Mouse (Mus musculus): Measurements from ENCODE around the gene Mkrn2os. TPM values are rescaled to one million over a fixed set of nuclear protein-coding genes. Genes with fewer than 3 reads are reported as not detected.
"Not testable (repeated sequence)": the region's sequence is repeated elsewhere in the genome, so short reads cannot be mapped to it uniquely, and the experiment has no call there.

The Mkrn2os gene
- 116 and 141 TPM in 2 replicates for polyA plus RNA-seq (2012; rRNA removed)

- DNase-seq (ENCODE audit: low read depth, low spot score): peak; percentile 92
- 21% methylated on average over 5 of the region's 5 CpGs for WGBS
Measured at GRCm38 (mm10) chr6:115592458-115592857, at the start of gene Mkrn2os. Mkrn2os (minus strand) TSS chr6:115592576.

GRCm38 (mm10) chr6:115638188-115638587 lies 45.8 kb upstream of the Mkrn2os start:
- 95% methylated on average over 7 of the region's 7 CpGs for WGBS
- DNase-seq (ENCODE audit: low read depth, low spot score): not testable (repeated sequence)

- 38% methylated on average over 2 of the region's 2 CpGs for WGBS
Measured at GRCm38 (mm10) chr6:115634015-115634414, 41.6 kb upstream of the Mkrn2os start.

GRCm38 (mm10) chr6:115631056-115631795 lies 38.9 kb upstream of the Mkrn2os start:
- 88% methylated on average over 3 of the region's 3 CpGs for WGBS
- DNase-seq (ENCODE audit: low read depth, low spot score): no peak

More at GRCm38 (mm10) chr6:115634015-115634414, 41.6 kb upstream of the Mkrn2os start:
- no peak for DNase-seq (ENCODE audit: low read depth, low spot score)

GRCm38 (mm10) chr6:115626121-115626520 lies 33.7 kb upstream of the Mkrn2os start:
- no peak for DNase-seq (ENCODE audit: low read depth, low spot score)
- WGBS: 75% methylated on average over 5 of the region's 5 CpGs

- DNase-seq (ENCODE audit: low read depth, low spot score): no peak
- WGBS: 62% methylated on average over 1 of the region's 1 CpGs
Measured at GRCm38 (mm10) chr6:115620942-115621341, 28.6 kb upstream of the Mkrn2os start.

GRCm38 (mm10) chr6:115619818-115620217 lies 27.4 kb upstream of the Mkrn2os start:
- no peak for DNase-seq (ENCODE audit: low read depth, low spot score)
- 80% methylated on average over 10 of the region's 10 CpGs for WGBS

- 72% methylated on average over 3 of the region's 3 CpGs for WGBS
- DNase-seq (ENCODE audit: low read depth, low spot score): no peak
Measured at GRCm38 (mm10) chr6:115615983-115616382, 23.6 kb upstream of the Mkrn2os start.

- DNase-seq (ENCODE audit: low read depth, low spot score): no peak
Measured at GRCm38 (mm10) chr6:115613793-115614192, 21.4 kb upstream of the Mkrn2os start.

- DNase-seq (ENCODE audit: low read depth, low spot score): no peak
- 92% methylated on average over 5 of the region's 5 CpGs for WGBS
Measured at GRCm38 (mm10) chr6:115610301-115610700, 17.9 kb upstream of the Mkrn2os start.

GRCm38 (mm10) chr6:115609121-115609520 lies 16.7 kb upstream of the Mkrn2os start:
- no peak for DNase-seq (ENCODE audit: low read depth, low spot score)
- 75% methylated on average over 3 of the region's 3 CpGs for WGBS

GRCm38 (mm10) chr6:115607429-115607828 lies 15.1 kb upstream of the Mkrn2os start:
- 74% methylated on average over 4 of the region's 4 CpGs for WGBS
- no peak for DNase-seq (ENCODE audit: low read depth, low spot score)

- WGBS: 87% methylated on average over 1 of the region's 1 CpGs
- no peak for DNase-seq (ENCODE audit: low read depth, low spot score)
Measured at GRCm38 (mm10) chr6:115606461-115606860, 14.1 kb upstream of the Mkrn2os start.

- WGBS: under 1% methylated on average over 54 of the region's 61 CpGs
- DNase-seq (ENCODE audit: low read depth, low spot score): peak; percentile 38
Measured at GRCm38 (mm10) chr6:115601715-115602523, 9.5 kb upstream of the Mkrn2os start, which contains the start of gene Mkrn2. Mkrn2 (plus strand) TSS chr6:115601902.

- 70% methylated on average over 4 of the region's 4 CpGs for WGBS
- DNase-seq (ENCODE audit: low read depth, low spot score): no peak
Measured at GRCm38 (mm10) chr6:115601322-115601714, 8.9 kb upstream of the Mkrn2os start.

- DNase-seq (ENCODE audit: low read depth, low spot score): no peak
- WGBS: 66% methylated on average over 3 of the region's 3 CpGs
Measured at GRCm38 (mm10) chr6:115595667-115596066, 3.3 kb upstream of the Mkrn2os start.

- DNase-seq (ENCODE audit: low read depth, low spot score): no peak
- 78% methylated on average over 3 of the region's 3 CpGs for WGBS
Measured at GRCm38 (mm10) chr6:115594463-115594862, 2.1 kb upstream of the Mkrn2os start.

GRCm38 (mm10) chr6:115593252-115593651 lies 876 bp upstream of the Mkrn2os start:
- WGBS: 79% methylated on average over 4 of the region's 4 CpGs
- DNase-seq (ENCODE audit: low read depth, low spot score): no peak

GRCm38 (mm10) chr6:115591692-115592359 lies 550 bp downstream of the Mkrn2os start:
- WGBS: 28% methylated on average over 19 of the region's 19 CpGs
- peak; percentile 36 for DNase-seq (ENCODE audit: low read depth, low spot score)

- DNase-seq (ENCODE audit: low read depth, low spot score): no peak
- WGBS: 75% methylated on average over 10 of the region's 10 CpGs
Measured at GRCm38 (mm10) chr6:115586321-115586720, 6.1 kb downstream of the Mkrn2os start.

All from large intestine, adult 2 months (tissue).